7 mouse cellular contexts compared by ENCODE assay signal in the genomic region with DNA sequence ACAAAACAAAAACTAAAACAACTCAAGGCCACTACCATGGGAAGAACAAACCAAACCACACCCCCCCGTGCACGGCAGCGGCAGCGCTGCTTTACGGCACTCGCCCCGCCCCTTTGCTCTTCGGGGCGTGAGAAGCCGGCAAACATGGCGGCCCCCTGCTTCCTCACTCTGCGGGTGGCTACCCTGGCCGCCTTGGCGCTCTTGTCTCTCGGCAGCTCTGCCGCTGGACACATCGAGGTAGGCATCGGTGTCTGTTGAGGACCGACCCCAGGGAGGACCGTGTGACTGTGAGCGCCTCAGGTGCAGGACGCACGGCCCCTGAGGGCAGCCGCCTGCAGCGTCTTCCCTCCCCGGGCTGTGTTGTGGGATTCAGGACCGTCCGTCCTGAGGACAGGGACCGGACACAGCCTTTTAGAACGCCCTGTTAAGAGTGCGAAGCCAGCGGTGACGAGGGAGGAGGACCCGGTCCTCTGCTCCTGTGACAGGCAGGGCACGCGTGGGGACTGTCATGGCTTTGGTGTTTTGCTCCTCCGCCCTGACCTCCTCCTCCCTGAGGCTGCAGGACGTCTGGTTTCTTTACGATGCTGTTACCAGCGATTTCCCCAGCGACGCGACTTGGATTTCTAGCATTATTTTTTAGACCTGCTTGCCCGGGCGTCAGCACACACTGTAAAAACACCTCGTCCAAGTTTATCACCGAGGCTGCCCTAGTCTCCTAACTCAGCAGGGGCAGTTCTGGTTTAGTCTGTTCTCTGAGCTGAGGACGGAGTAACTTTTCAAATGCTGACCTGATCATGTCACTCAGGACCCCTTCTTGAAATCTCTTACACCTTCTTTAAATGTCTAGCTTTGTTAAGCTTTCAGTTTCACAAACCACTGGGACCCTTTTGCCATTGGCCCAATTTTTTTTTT. TPM values are rescaled to one million over a fixed set of nuclear protein-coding genes. Genes with fewer than 3 reads are reported as not detected.
A peak's percentile ranks its signal among the peaks of the same experiment; 100 is the strongest.
DNase-seq lines count a peak whose midpoint lies in the region; ATAC-seq lines count a peak whose summit lies in the region.

TSS of gene Pigk (plus strand) at position 110 of the 912 bp plus-strand sequence.

- no peak within 1 kb of the TSS for H3K27ac ChIP-seq in intestine, embryonic 16.5 days (ENCODE audit: low read length)
- no peak within 1 kb of the TSS for H3K27ac ChIP-seq in midbrain, embryonic 11.5 days (ENCODE audit: low read depth, low read length)

- peak; percentile 93 to 95 for DNase-seq in adrenal gland, adult 18-20 months (ENCODE audit: low spot score in 2 of 2)
- DNase-seq in embryo, embryonic 11 days = peak; percentile 94
- DNase-seq in gastrocnemius, postnatal 36 days = peak; percentile 84 to 90
- peak; percentile 84 to 86 for DNase-seq in left cerebral cortex, postnatal 36 days (ENCODE audit: low spot score in 2 of 2)
- peak; percentile 100 for DNase-seq in midbrain, embryonic 11.5 days (ENCODE audit: low spot score, missing footprints)
- peak; percentile 83 for DNase-seq in skeletal muscle tissue, adult 2 months (ENCODE audit: low read depth, low spot score)

- H3K9ac ChIP-seq in intestine, embryonic 16.5 days (ENCODE audit: low read depth, low read length) = peak within 1 kb of the TSS; percentile 90
- H3K9ac ChIP-seq in midbrain, embryonic 11.5 days (ENCODE audit: low read length) = peak within 1 kb of the TSS; percentile 92

- under 1% methylated on average over 48 of the region's 48 CpGs for WGBS in intestine, embryonic 16.5 days
- WGBS in midbrain, embryonic 11.5 days = 1% methylated on average over 46 of the region's 48 CpGs

- H3K4me2 ChIP-seq in intestine, embryonic 16.5 days (ENCODE audit: low read depth, low read length) = peak within 1 kb of the TSS; percentile 70
- peak within 1 kb of the TSS; percentile 77 for H3K4me2 ChIP-seq in midbrain, embryonic 11.5 days

- no peaks in the 10 kb centered on the region for H3K9me3 ChIP-seq in intestine, embryonic 16.5 days (ENCODE audit: control insufficient read depth, low read length)
- H3K9me3 ChIP-seq in midbrain, embryonic 11.5 days (ENCODE audit: control insufficient read depth, low read length) = no peaks in the 10 kb centered on the region

- peaks cover 7% of the 10 kb centered on the region; the same call in 1 of the 2 replicates for H3K4me1 ChIP-seq in intestine, embryonic 16.5 days (ENCODE audit: control insufficient read depth, insufficient read depth, low read length)
- peaks cover 10% of the 10 kb centered on the region for H3K4me1 ChIP-seq in midbrain, embryonic 11.5 days (ENCODE audit: control insufficient read depth, insufficient read depth, low read length)

- ATAC-seq in intestine, embryonic 16.5 days = peak; percentile 93
- peak; percentile 92 for ATAC-seq in midbrain, embryonic 11.5 days (ENCODE audit: low FRiP score)

- H3K4me3 ChIP-seq in intestine, embryonic 16.5 days (ENCODE audit: low read length) = peak within 1 kb of the TSS; percentile 99
- H3K4me3 ChIP-seq in midbrain, embryonic 11.5 days (ENCODE audit: low read depth, low read length) = peak within 1 kb of the TSS; percentile 97

- intact Hi-C loops in gastrocnemius, postnatal 36 days (cut with DNase I) = loop anchor here (10.0 kb wide), 1 partner anchor 239 kb away; no protein-coding TSS in a partner anchor
- intact Hi-C loops in left cerebral cortex, postnatal 36 days (cut with DNase I) = no loop called here

- no peaks in the 10 kb centered on the region for H3K27me3 ChIP-seq in intestine, embryonic 16.5 days (replicated peaks; ENCODE audit: control insufficient read depth, insufficient read depth, low read length)
- no peaks in the 10 kb centered on the region for H3K27me3 ChIP-seq in midbrain, embryonic 11.5 days (ENCODE audit: control insufficient read depth, insufficient read depth, low read length)

- no peaks in the 10 kb centered on the region for H3K36me3 ChIP-seq in intestine, embryonic 16.5 days (ENCODE audit: control insufficient read depth, insufficient read depth, low read length)
- no peaks in the 10 kb centered on the region for H3K36me3 ChIP-seq in midbrain, embryonic 11.5 days (ENCODE audit: control insufficient read depth, insufficient read depth, low read length)

RNA-seq across cellular contexts. Expression of gene Pigk, which starts in this region (rescaled TPM):
- total RNA-seq in adrenal gland, adult 18-20 months (2021) = 10 to 100 TPM; 50.6 to 63.5 TPM
- 10 to 100 TPM; 16.4 to 18.6 TPM for total RNA-seq in gastrocnemius, postnatal 36 days (2021)
- polyA plus RNA-seq in intestine, embryonic 16.5 days (2015; fragmentation: Nextera tagmentation; extraction: Ambion mirVana) = 32.8 and 35.9 TPM in 2 replicates
- total RNA-seq in left cerebral cortex, postnatal 36 days (2021) = 10 to 100 TPM; 49.5 to 52.9 TPM
- 40.5 and 44.3 TPM in 2 replicates for polyA plus RNA-seq in midbrain, embryonic 11.5 days (2014; fragmentation: Nextera tagmentation; extraction: Ambion mirVana)
